Mouse (Mus musculus) E14TG2a.4 (cell line): ENCODE measurements around the gene Sult1e1.

ENCODE experiments used
- H3K27me3 ChIP-seq: 2 replicates; pipeline ENCODE4 v1.6.1; 2014; ENCODE audit warnings: low read length, control low read depth; ENCODE audit not compliant: insufficient read depth
- H3K36me3 ChIP-seq: 2 replicates; pipeline ENCODE4 v1.6.1; 2014; ENCODE audit warnings: low read length, control low read depth; ENCODE audit not compliant: insufficient read depth
- H3K4me1 ChIP-seq: replicated peaks from 2 replicates; pipeline ENCODE4 v1.6.1; 2014; ENCODE audit warnings: low read depth, low read length, control low read depth
- H3K4me3 ChIP-seq: replicated peaks from 2 replicates; pipeline ENCODE4 v1.5.1; 2014; ENCODE audit warnings: mild to moderate bottlenecking, low read length
- H3K9me3 ChIP-seq: 2 replicates; pipeline ENCODE4 v1.6.1; 2014; ENCODE audit warnings: low read length, control low read depth
- CTCF ChIP-seq: conservative IDR thresholded peaks from 2 replicates; pipeline ENCODE4 v1.5.1; 2014; ENCODE audit warnings: low read length
- NANOG ChIP-seq: IDR thresholded peaks from 2 replicates; pipeline ENCODE4 v1.6.1; 2014; ENCODE audit warnings: borderline replicate concordance, low read length, mixed read lengths
- POU5F1 ChIP-seq: IDR thresholded peaks from 2 replicates; pipeline ENCODE4 v1.6.1; 2014; ENCODE audit warnings: low read length, borderline replicate concordance

Sult1e1 gene

DNA sequence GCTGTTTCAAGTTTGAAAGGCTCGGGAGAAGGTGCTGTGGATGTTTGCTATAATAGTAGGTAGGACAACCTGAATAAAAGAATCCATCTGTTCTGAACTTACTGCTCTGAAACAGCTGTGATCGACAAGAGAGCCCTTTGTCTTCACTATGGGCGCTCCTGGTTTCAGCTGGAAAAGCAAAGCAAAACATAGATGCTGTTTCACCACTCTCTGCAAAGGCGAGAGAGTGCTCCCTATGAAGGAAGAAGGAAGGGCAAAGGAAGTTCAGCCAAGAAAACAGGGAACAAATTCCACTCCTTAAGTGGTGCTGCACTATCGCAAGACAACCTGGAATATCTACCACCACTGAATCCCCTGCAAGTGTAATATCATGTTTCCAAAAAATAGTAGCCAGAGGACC lies 17.9 kb downstream of the Sult1e1 start:
- no peaks in the 10 kb centered on the region for H3K4me1 ChIP-seq
- no peaks in the 10 kb centered on the region for H3K27me3 ChIP-seq
- H3K36me3 ChIP-seq: no peaks in the 10 kb centered on the region
- no peaks in the 10 kb centered on the region for H3K9me3 ChIP-seq
- H3K4me3 ChIP-seq: no peak overlapping the region
- TF ChIP-seq NANOG (no peak), CTCF (no peak), POU5F1 (no peak)

DNA sequence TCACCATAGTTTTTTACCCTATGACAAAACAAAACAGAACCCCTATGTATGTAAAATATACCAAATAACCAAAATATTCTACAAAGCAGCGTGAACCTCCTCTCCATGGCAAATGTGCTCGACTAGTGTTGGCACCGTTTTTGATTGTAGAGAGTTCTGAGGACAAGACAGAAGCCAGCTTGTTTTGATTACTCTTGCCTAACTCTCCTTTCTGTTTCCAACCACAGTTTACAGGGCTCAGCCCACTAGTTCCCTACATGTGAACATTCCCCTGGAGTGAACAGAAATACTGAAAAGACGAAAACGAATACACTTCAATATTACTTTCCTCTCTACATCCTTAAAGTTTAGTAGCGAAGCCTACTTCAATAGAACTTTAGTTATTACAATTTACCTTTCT lies 18.6 kb downstream of the Sult1e1 start:
- no peaks in the 10 kb centered on the region for H3K9me3 ChIP-seq
- H3K36me3 ChIP-seq: no peaks in the 10 kb centered on the region
- no peak overlapping the region for H3K4me3 ChIP-seq
- H3K4me1 ChIP-seq: no peaks in the 10 kb centered on the region
- TF ChIP-seq POU5F1 (no peak), NANOG (no peak), CTCF (no peak)
- H3K27me3 ChIP-seq: no peaks in the 10 kb centered on the region

DNA sequence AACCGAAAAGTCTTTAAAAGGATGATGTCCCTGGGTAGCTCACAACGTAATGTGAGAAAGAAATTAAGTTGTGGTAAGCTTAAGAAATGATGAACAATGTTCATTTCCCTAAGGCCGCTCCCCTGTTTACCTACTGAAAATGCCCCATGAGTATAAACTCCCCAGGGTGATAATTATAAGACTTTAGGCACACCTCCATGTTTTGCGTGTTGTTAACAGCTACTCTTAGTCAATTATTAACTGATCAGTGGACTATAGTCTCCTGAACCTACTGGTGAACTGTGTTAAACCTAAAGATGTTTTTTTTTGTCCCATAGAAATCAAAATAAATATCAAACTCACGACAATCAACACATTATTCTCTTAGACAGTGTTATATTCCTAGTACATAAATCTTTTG lies 22.5 kb downstream of the Sult1e1 start, which contains the start of gene Sult1d1:
Sult1d1 (minus strand) TSS at position 183 of the 400 bp plus-strand sequence.
- no peaks in the 10 kb centered on the region for H3K4me1 ChIP-seq
- no peaks in the 10 kb centered on the region for H3K9me3 ChIP-seq
- H3K36me3 ChIP-seq: no peaks in the 10 kb centered on the region
- TF ChIP-seq NANOG: no peak
- no peak for TF ChIP-seq POU5F1
- no peak for TF ChIP-seq CTCF
- no peak within 1 kb of the TSS for H3K4me3 ChIP-seq
- H3K27me3 ChIP-seq: no peaks in the 10 kb centered on the region

DNA sequence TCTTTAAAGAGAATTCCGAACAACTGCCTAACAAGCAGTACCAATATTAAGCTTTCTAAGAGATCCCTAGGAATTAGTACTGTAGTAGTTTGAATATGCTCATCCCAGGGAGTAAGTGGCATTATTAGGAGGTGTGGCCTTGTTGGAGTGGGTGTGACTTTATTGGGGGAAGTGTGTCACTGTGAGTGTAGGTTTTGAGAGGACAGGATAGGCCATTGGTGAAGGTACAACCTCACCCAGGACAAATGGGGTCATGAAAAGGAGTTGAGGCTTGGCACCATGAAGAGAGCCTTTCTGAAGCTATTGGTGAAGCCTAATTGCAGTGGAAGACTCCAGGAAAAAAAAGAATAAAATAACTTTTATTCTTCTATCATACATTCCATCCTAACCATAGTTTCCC lies 24.1 kb downstream of the Sult1e1 start:
- H3K27me3 ChIP-seq: no peaks in the 10 kb centered on the region
- no peaks in the 10 kb centered on the region for H3K9me3 ChIP-seq
- H3K4me1 ChIP-seq: no peaks in the 10 kb centered on the region
- H3K36me3 ChIP-seq: no peaks in the 10 kb centered on the region
- TF ChIP-seq POU5F1: no peak
- no peak for TF ChIP-seq CTCF
- TF ChIP-seq NANOG: no peak
- no peak overlapping the region for H3K4me3 ChIP-seq

DNA sequence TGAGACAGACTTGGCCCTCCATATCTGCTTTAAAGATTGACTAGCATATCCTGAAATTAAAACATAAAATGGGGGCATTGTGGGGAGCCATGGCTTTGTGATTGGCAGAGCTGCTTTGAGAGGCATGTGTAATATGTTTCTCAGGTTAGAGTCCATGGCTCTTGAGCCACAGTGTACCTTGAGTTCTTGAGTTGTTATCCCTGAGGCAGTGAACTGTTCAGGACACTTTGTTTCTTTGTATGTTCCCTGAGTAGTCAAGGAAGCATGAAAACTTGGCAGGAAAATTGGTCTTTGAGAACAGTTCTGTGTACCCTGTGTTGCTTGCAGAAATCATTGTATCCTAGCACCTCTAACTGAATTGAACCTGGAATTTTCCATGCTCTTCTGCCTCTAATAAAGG lies 28.4 kb downstream of the Sult1e1 start:
- TF ChIP-seq NANOG (no peak), POU5F1 (no peak), CTCF (no peak)
- no peaks in the 10 kb centered on the region for H3K9me3 ChIP-seq
- H3K4me1 ChIP-seq: no peaks in the 10 kb centered on the region
- H3K36me3 ChIP-seq: no peaks in the 10 kb centered on the region
- H3K27me3 ChIP-seq: no peaks in the 10 kb centered on the region
- H3K4me3 ChIP-seq: no peak overlapping the region

DNA sequence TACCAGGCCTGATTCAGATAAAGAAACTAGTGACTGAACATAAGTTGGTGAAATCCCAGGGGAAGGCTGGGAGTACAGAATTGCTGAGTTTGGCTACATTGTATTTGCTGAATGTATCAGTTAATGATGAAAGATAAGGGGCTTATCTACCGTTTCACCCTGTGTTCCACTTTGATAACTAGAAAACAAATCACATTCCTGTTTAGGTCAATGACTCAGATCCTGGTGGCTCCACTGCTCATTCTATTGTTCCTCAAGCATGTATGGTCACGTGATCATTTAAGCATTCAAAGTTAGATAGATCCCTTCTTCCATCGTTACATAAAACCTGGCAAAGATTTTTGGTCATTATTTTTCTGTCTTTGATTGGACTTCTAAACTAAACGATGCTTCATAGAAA lies 28.9 kb downstream of the Sult1e1 start:
- H3K27me3 ChIP-seq: no peaks in the 10 kb centered on the region

DNA sequence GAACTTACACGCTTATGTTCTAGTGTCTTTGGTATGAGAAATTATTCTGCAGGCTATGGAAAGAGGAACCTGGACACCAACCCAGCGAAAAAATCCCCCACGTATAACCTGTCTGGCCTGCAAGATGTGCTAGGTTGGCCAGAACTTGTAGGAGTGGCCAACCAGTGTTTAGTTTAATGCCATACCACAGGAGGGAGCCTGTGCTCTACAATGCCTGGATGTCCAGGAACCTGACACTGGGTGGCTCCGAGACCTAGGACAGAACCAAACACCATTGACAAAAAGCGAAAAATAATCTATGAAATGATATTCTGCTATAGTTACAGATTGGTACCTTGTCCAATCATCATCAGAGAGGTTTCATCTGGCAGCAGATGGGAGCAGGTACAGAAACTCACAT lies 31.2 kb downstream of the Sult1e1 start:
- H3K36me3 ChIP-seq: no peaks in the 10 kb centered on the region
- no peak overlapping the region for H3K4me3 ChIP-seq
- no peaks in the 10 kb centered on the region for H3K27me3 ChIP-seq
- TF ChIP-seq CTCF: 0 out of 2 replicates have a peak, but pooled peaks have one; percentile 28
- TF ChIP-seq POU5F1: no peak
- TF ChIP-seq NANOG: no peak
- H3K4me1 ChIP-seq: no peaks in the 10 kb centered on the region
- no peaks in the 10 kb centered on the region for H3K9me3 ChIP-seq

More for the DNA sequence above, 28.9 kb downstream of the Sult1e1 start:
- H3K36me3 ChIP-seq: no peaks in the 10 kb centered on the region
- no peaks in the 10 kb centered on the region for H3K4me1 ChIP-seq
- no peaks in the 10 kb centered on the region for H3K9me3 ChIP-seq
- TF ChIP-seq CTCF (no peak), POU5F1 (no peak), NANOG (no peak)
- H3K4me3 ChIP-seq: no peak overlapping the region

DNA sequence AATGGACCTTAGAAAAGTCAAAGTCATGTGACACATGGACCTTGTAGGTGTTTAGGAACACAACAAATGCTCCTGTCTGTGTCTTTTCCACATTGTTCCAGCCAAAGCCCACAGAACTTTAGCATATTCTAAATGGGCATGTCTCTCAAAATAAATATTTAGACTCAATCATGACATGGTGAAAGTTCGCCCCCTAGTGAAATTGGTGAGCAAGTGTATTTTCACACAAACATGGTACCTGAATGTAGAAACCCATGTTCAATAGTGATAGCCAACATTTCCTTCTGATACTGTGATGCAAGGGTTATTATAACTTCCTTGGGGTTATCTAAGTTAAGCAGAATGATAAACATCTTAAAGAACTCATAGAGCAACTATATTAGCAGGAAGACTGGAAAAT lies 40.5 kb downstream of the Sult1e1 start:
- no peaks in the 10 kb centered on the region for H3K4me1 ChIP-seq
- H3K9me3 ChIP-seq: no peaks in the 10 kb centered on the region
- H3K27me3 ChIP-seq: no peaks in the 10 kb centered on the region
- no peaks in the 10 kb centered on the region for H3K36me3 ChIP-seq
- no peak overlapping the region for H3K4me3 ChIP-seq
- no peak for TF ChIP-seq POU5F1
- peak; percentile 51 for TF ChIP-seq CTCF

DNA sequence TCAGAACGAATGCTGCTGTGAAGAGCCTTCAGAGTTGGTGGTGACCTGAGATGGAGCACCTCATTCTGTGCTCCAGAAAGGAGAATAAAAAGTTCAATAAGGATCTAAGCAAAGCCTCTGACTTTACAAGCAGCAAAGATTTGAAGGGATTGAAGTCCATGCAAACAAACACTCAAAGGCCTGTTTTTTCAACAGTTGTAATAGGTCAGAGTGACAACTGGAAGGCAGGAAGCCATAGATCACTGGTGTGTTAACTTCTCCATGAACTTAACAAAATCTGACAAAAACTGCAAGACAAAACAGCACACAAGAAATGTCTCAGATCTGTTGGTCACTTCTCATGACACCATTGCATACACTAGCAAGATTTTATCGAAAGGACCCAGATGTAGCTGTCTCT lies 53.3 kb downstream of the Sult1e1 start, which contains the start of gene Sult1b1:
Sult1b1 (minus strand) TSS at position 85 of the 400 bp plus-strand sequence.
- no peaks in the 10 kb centered on the region for H3K4me1 ChIP-seq
- no peak for TF ChIP-seq POU5F1
- no peak for TF ChIP-seq CTCF
- no peak for TF ChIP-seq NANOG
- H3K4me3 ChIP-seq: no peak within 1 kb of the TSS
- H3K27me3 ChIP-seq: no peaks in the 10 kb centered on the region
- H3K9me3 ChIP-seq: no peaks in the 10 kb centered on the region
- H3K36me3 ChIP-seq: no peaks in the 10 kb centered on the region
